Mouse (Mus musculus) kidney, postnatal 36 days (tissue): Measurements from ENCODE around the gene Hmgcr.
A peak's percentile ranks its signal among the peaks of the same experiment; 100 is the strongest.

Experiments
- DNase-seq, 2 experiments: peaks; one replicate each; pipeline ENCODE4 v3.0.0; 2021 to 2022; ENCODE audit warnings: mixed read lengths in 2 of 2

Hmgcr gene

GRCm38 (mm10) chr13:96670406-96671077, at the start of gene Hmgcr:
TSS of gene Hmgcr (minus strand) at chr13:96670936.
- peak; percentile 98 to 99 for DNase-seq

- no peak for DNase-seq
These were observed 49.3 kb upstream of the Hmgcr start for GRCm38 (mm10) chr13:96720003-96720402.

- DNase-seq: no peak
These were observed 47.1 kb upstream of the Hmgcr start for GRCm38 (mm10) chr13:96717821-96718220.

GRCm38 (mm10) chr13:96716311-96716710, 45.6 kb upstream of the Hmgcr start:
- DNase-seq: no peak

- no peak for DNase-seq
These were observed 38.8 kb upstream of the Hmgcr start for GRCm38 (mm10) chr13:96709269-96710233.

GRCm38 (mm10) chr13:96702567-96703278, 32.0 kb upstream of the Hmgcr start:
- DNase-seq: no peak

GRCm38 (mm10) chr13:96697805-96698586, 27.3 kb upstream of the Hmgcr start:
- DNase-seq: peak in 1 of 2 experiments; percentile 28

GRCm38 (mm10) chr13:96695428-96695827, 24.7 kb upstream of the Hmgcr start:
- DNase-seq: no peak

GRCm38 (mm10) chr13:96689901-96690300, 19.2 kb upstream of the Hmgcr start:
- no peak for DNase-seq

GRCm38 (mm10) chr13:96687261-96687660, 16.5 kb upstream of the Hmgcr start:
- no peak for DNase-seq

- DNase-seq: no peak
These were observed 14.0 kb upstream of the Hmgcr start for GRCm38 (mm10) chr13:96684779-96685178.

GRCm38 (mm10) chr13:96681088-96681620, 10.4 kb upstream of the Hmgcr start:
- DNase-seq: no peak

- no peak for DNase-seq
These were observed 9.7 kb upstream of the Hmgcr start for GRCm38 (mm10) chr13:96680163-96681087.

- no peak for DNase-seq
These were observed 7.9 kb upstream of the Hmgcr start for GRCm38 (mm10) chr13:96678616-96679015.

GRCm38 (mm10) chr13:96677071-96677470, 6.3 kb upstream of the Hmgcr start:
- no peak for DNase-seq

- DNase-seq: no peak
These were observed 5.0 kb upstream of the Hmgcr start for GRCm38 (mm10) chr13:96675756-96676155.

- peak; percentile 27 to 51 for DNase-seq
These were observed 3.1 kb upstream of the Hmgcr start for GRCm38 (mm10) chr13:96673817-96674216.

GRCm38 (mm10) chr13:96672276-96672675, 1.5 kb upstream of the Hmgcr start:
- DNase-seq: no peak

GRCm38 (mm10) chr13:96671906-96672234, 1.1 kb upstream of the Hmgcr start:
- DNase-seq: no peak

- no peak for DNase-seq
These were observed 556 bp upstream of the Hmgcr start for GRCm38 (mm10) chr13:96671078-96671905.
